In genomic region chr8:121361166-121361565, GRCm38 (mm10) we compare ENCODE assay signal across 16 mouse cellular contexts.
"Had no signal": no experiment of that assay in that cellular context is flagged by ENCODE, and none has a peak within 500 bp of the region (broad histone marks: within the 10 kb centered on the region; RNA-seq: fewer than 3 reads in every experiment).

No protein-coding gene starts in this region.

- H3K4me2 ChIP-seq: liver, embryonic 13.5 days; midbrain, embryonic 12.5 days; neural tube, embryonic 13.5 days; stomach, embryonic 15.5 days had no signal

- H3K27me3 ChIP-seq: stomach, embryonic 15.5 days had no signal

- H3K27ac ChIP-seq: liver, embryonic 13.5 days; midbrain, embryonic 12.5 days; neural tube, embryonic 13.5 days; stomach, embryonic 15.5 days had no signal

- H3K9ac ChIP-seq: liver, embryonic 13.5 days; midbrain, embryonic 12.5 days; neural tube, embryonic 13.5 days; stomach, embryonic 15.5 days had no signal

- H3K36me3 ChIP-seq: liver, embryonic 13.5 days; midbrain, embryonic 12.5 days; neural tube, embryonic 13.5 days; stomach, embryonic 15.5 days had no signal

- H3K4me3 ChIP-seq: liver, embryonic 13.5 days; midbrain, embryonic 12.5 days; myocyte; neural tube, embryonic 13.5 days; stomach, embryonic 15.5 days had no signal

- DNase-seq: kidney, adult 9 months; kidney, postnatal 10 days; kidney, postnatal 4 days; liver, embryonic 13.5 days; lung, adult 2 months; lung, postnatal 14 days; lung, postnatal 4 days; retina, postnatal 1 day; right cerebral cortex, postnatal 25 days; spleen, adult 18-20 months; thymus, postnatal 25 days had no signal

- H3K9me3 ChIP-seq: liver, embryonic 13.5 days; midbrain, embryonic 12.5 days; neural tube, embryonic 13.5 days; stomach, embryonic 15.5 days had no signal

- ATAC-seq: midbrain, embryonic 16.5 days had no signal
